8 mouse cellular contexts compared by ENCODE assay signal in genomic region chr12:20928966-20929365, GRCm38 (mm10).
A peak's percentile ranks its signal among the peaks of the same experiment; 100 is the strongest.
DNase-seq lines count a peak whose midpoint lies in the region; ATAC-seq and TF ChIP-seq lines count a peak whose summit lies in the region.
"Not testable (repeated sequence)": the region's sequence is repeated elsewhere in the genome, so short reads cannot be mapped to it uniquely, and the experiment has no call there.

No protein-coding gene starts in this region.

- not testable (repeated sequence) for TF ChIP-seq EP300 in heart, postnatal 0 days (IDR thresholded peaks at IDR 0.05; ENCODE audit: low read depth); stomach, postnatal 0 days (optimal IDR thresholded peaks at IDR 0.05)

- H3K27ac ChIP-seq in heart, postnatal 0 days (ENCODE audit: low read depth); liver, embryonic 11.5 days (ENCODE audit: low read depth, low read length); stomach, postnatal 0 days (replicated peaks): not testable (repeated sequence)

- peak; percentile 40 for DNase-seq in A20 (ENCODE audit: low read depth, low spot score)
- peak; percentile 48 for DNase-seq in adrenal gland, postnatal 14 days
- peak; percentile 53 for DNase-seq in embryo, embryonic 11 days
- DNase-seq in heart, postnatal 0 days (ENCODE audit: low spot score): not testable (repeated sequence)
- peak; percentile 4 for DNase-seq in large intestine, adult 2 months (ENCODE audit: low read depth, low spot score)
- peak; percentile 42 for DNase-seq in liver, embryonic 11.5 days (ENCODE audit: low spot score)
- peak; percentile 19 for DNase-seq in ovary, postnatal 14 days (ENCODE audit: low spot score)
- peak; percentile 42 for DNase-seq in stomach, postnatal 0 days (ENCODE audit: low spot score)

- not testable (repeated sequence) for ATAC-seq in heart, postnatal 0 days (ENCODE audit: insufficient read depth, low read depth); liver, embryonic 11.5 days (replicated peaks; ENCODE audit: low FRiP score); stomach, postnatal 0 days (ENCODE audit: low FRiP score, low TSS enrichment)

- not testable (repeated sequence) for H3K36me3 ChIP-seq in heart, postnatal 0 days (replicated peaks; ENCODE audit: control insufficient read depth, insufficient read depth, low read length); liver, embryonic 11.5 days (ENCODE audit: control insufficient read depth, insufficient read depth, low read length); stomach, postnatal 0 days (ENCODE audit: control insufficient read depth, insufficient read depth, low read length)

- not testable (repeated sequence) for H3K4me2 ChIP-seq in heart, postnatal 0 days (ENCODE audit: low read depth, low read length); liver, embryonic 11.5 days; stomach, postnatal 0 days (replicated peaks; ENCODE audit: low read depth)

- peak; percentile 38 for TF ChIP-seq CTCF in heart, postnatal 0 days (IDR thresholded peaks at IDR 0.05; ENCODE audit: low read depth)
- TF ChIP-seq CTCF in stomach, postnatal 0 days (IDR thresholded peaks at IDR 0.05; ENCODE audit: low read depth): peak; percentile 69

- H3K4me1 ChIP-seq in heart, postnatal 0 days (ENCODE audit: control insufficient read depth, insufficient read depth); liver, embryonic 11.5 days (replicated peaks; ENCODE audit: control insufficient read depth, insufficient read depth, low read length); stomach, postnatal 0 days (replicated peaks; ENCODE audit: control insufficient read depth, insufficient read depth): not testable (repeated sequence)

- not testable (repeated sequence) for H3K9me3 ChIP-seq in heart, postnatal 0 days (replicated peaks; ENCODE audit: control insufficient read depth, low read length); liver, embryonic 11.5 days (ENCODE audit: control insufficient read depth, low read length); stomach, postnatal 0 days (ENCODE audit: control insufficient read depth, low read length)

- not testable (repeated sequence) for H3K9ac ChIP-seq in heart, postnatal 0 days (replicated peaks; ENCODE audit: low read depth, low read length); liver, embryonic 11.5 days (ENCODE audit: low read depth, low read length); stomach, postnatal 0 days (ENCODE audit: low read length)

- 35% methylated on average over 3 of the region's 3 CpGs for WGBS in heart, postnatal 0 days
- 38% methylated on average over 3 of the region's 3 CpGs for WGBS in large intestine, adult 2 months
- WGBS in liver, embryonic 11.5 days: 24% methylated on average over 3 of the region's 3 CpGs
- 43% methylated on average over 3 of the region's 3 CpGs for WGBS in stomach, postnatal 0 days

- H3K27me3 ChIP-seq in heart, postnatal 0 days (ENCODE audit: control insufficient read depth, insufficient read depth, low read length); liver, embryonic 11.5 days (replicated peaks; ENCODE audit: control insufficient read depth, insufficient read depth, low read length); stomach, postnatal 0 days (ENCODE audit: control insufficient read depth, insufficient read depth, low read length): not testable (repeated sequence)

- not testable (repeated sequence) for H3K4me3 ChIP-seq in heart, postnatal 0 days (ENCODE audit: low read depth, low read length); liver, embryonic 11.5 days (ENCODE audit: low read depth, low read length); stomach, postnatal 0 days (ENCODE audit: low read depth, low read length)
